Mouse (Mus musculus) liver, embryonic 14.5 days (tissue): Measurements from ENCODE around the gene Plpp6. TPM values are rescaled to one million over a fixed set of nuclear protein-coding genes. Genes with fewer than 3 reads are reported as not detected.

Source experiments
- ATAC-seq: fragments of 200-750 bp; cut with Nextera tagmentation; 2 replicates; pipeline ENCODE4 v1.8.0; 2017; ENCODE audit warnings: moderate number of reproducible peaks, mild to moderate bottlenecking, moderate library complexity; ENCODE audit not compliant: insufficient read depth
- DNase-seq, 3 experiments: peaks; one replicate each; pipeline ENCODE4 v3.0.0-alpha.2; 2012 to 2013; ENCODE audit warnings: low read depth in 3 of 3, low spot score in 3 of 3
- H3K27ac ChIP-seq: fragments of 300-500 bp; sonication (generic); 2 replicates; pipeline ENCODE4 v1.5.1; 2014; ENCODE audit warnings: moderate library complexity, mild to moderate bottlenecking, control low read depth, inconsistent platforms
- H3K27me3 ChIP-seq: fragments of 300-500 bp; sonication (generic); 2 replicates; pipeline ENCODE4 v1.6.1; 2014; ENCODE audit warnings: mild to moderate bottlenecking, low read length, moderate library complexity; ENCODE audit not compliant: control insufficient read depth, insufficient read depth
- H3K36me3 ChIP-seq: fragments of 300-500 bp; sonication (generic); replicated peaks from 2 replicates; pipeline ENCODE4 v1.6.1; 2014; ENCODE audit warnings: low read depth; ENCODE audit not compliant: control insufficient read depth, insufficient read depth
- H3K4me1 ChIP-seq, 2 experiments: fragments of 200-500 bp in 1 of 2; fragments of 300-500 bp in 1 of 2; sonication (generic) in 1 of 2; replicated peaks; 2 replicates each; pipeline ENCODE4 v1.6.1; 2012 to 2014; ENCODE audit warnings: antibody characterized with exemption in 1 of 2, inconsistent platforms in 1 of 2, low read length in 1 of 2; ENCODE audit not compliant: control insufficient read depth in 2 of 2, insufficient read depth in 2 of 2
- H3K4me2 ChIP-seq: fragments of 300-500 bp; sonication (generic); 2 replicates; pipeline ENCODE4 v1.6.1; 2014; ENCODE audit warnings: low read depth, mild to moderate bottlenecking, control low read depth, moderate library complexity
- H3K4me3 ChIP-seq, 2 experiments: fragments of 200-500 bp in 1 of 2; fragments of 300-500 bp in 1 of 2; sonication (generic) in 1 of 2; 2 replicates each; pipeline ENCODE4 v1.5.1; 2012 to 2014; ENCODE audit warnings: low read depth in 2 of 2, low read length in 2 of 2, mild to moderate bottlenecking in 2 of 2, control low read depth in 1 of 2, inconsistent platforms in 1 of 2, moderate library complexity in 1 of 2; ENCODE audit not compliant: insufficient read depth in 1 of 2
- H3K9ac ChIP-seq: fragments of 300-500 bp; sonication (generic); replicated peaks from 2 replicates; pipeline ENCODE4 v1.6.1; 2014; ENCODE audit warnings: mild to moderate bottlenecking, control low read depth, moderate library complexity
- H3K9me3 ChIP-seq: fragments of 300-500 bp; sonication (generic); 2 replicates; pipeline ENCODE4 v1.6.1; 2016; ENCODE audit warnings: low read length, mixed read lengths; ENCODE audit not compliant: control insufficient read depth
- CTCF ChIP-seq: IDR thresholded peaks from 2 replicates; pipeline ENCODE4 v1.5.1; 2016; ENCODE audit warnings: antibody characterized with exemption, low read depth, control low read depth
- EP300 ChIP-seq: IDR thresholded peaks from 2 replicates; pipeline ENCODE4 v1.6.1; 2016; ENCODE audit warnings: antibody characterized with exemption, low read depth
- WGBS: fragments of 180-500 bp; shearing (Covaris S2); extraction: QIAGEN DNeasy Blood & Tissue Kit; methylation state at CpG from one replicate; pipeline ENCODE4 v1.1.7; 2014; ENCODE audit not compliant: insufficient replicate concordance; 5-methylcytosine and 5-hydroxymethylcytosine counted together
- polyA plus RNA-seq, 2 experiments: library from polyadenylated mRNA; depleted of rRNA in 1 of 2; stranded (reverse) in 1 of 2; unstranded in 1 of 2; fragments of >200 nt; fragmentation: Nextera tagmentation in 1 of 2; extraction: Ambion mirVana in 1 of 2; gene quantifications; 2 replicates each; pipeline versions ENCODE4 v1.2.1 to v1.2.3; 2012 to 2014

Plpp6 gene
- polyA plus RNA-seq, 2 experiments, result 1.5 to 2.0 TPM

- TF ChIP-seq CTCF (no peak), EP300 (no peak)
- 67% methylated on average over 5 of the region's 5 CpGs for WGBS
- no peak for DNase-seq
- H3K27ac ChIP-seq, result no peak overlapping the region
- H3K27me3 ChIP-seq, result no peaks in the 10 kb centered on the region
- peaks cover 0 to 3% of the 10 kb centered on the region in 2 experiments; a peak in 1 of 4 replicates for H3K4me1 ChIP-seq
- H3K9me3 ChIP-seq, result no peaks in the 10 kb centered on the region
- H3K9ac ChIP-seq, result no peak overlapping the region
- H3K4me3 ChIP-seq, result no peak overlapping the region
- no peaks in the 10 kb centered on the region for H3K36me3 ChIP-seq
- H3K4me2 ChIP-seq, result no peak overlapping the region
- no peak for ATAC-seq
Observed at GRCm38 (mm10) chr19:28926366-28926765, 37.4 kb upstream of the Plpp6 start.

- ATAC-seq (no peak), DNase-seq (no peak)
- Histone ChIP-seq H3K36me3 (no peaks in the 10 kb centered on the region), H3K4me2 (peak overlapping the region; percentile 1; the same call in 1 of the 2 replicates), H3K27ac (no peak overlapping the region), H3K9ac (no peak overlapping the region), H3K9me3 (no peaks in the 10 kb centered on the region), H3K4me1 (peaks cover 0 to 3% of the 10 kb centered on the region in 2 experiments; a peak in 1 of 4 replicates), H3K4me3 (no peak overlapping the region), H3K27me3 (no peaks in the 10 kb centered on the region)
- no peak for TF ChIP-seq CTCF
- no peak for TF ChIP-seq EP300
- WGBS, result 17% methylated on average over 4 of the region's 4 CpGs
Observed at GRCm38 (mm10) chr19:28927396-28927795, 36.4 kb upstream of the Plpp6 start.

- Histone ChIP-seq H3K4me1 (peaks cover 0 to 3% of the 10 kb centered on the region in 2 experiments; a peak in 1 of 4 replicates), H3K36me3 (no peaks in the 10 kb centered on the region), H3K4me3 (no peak overlapping the region), H3K9ac (no peak overlapping the region), H3K27me3 (no peaks in the 10 kb centered on the region), H3K4me2 (no peak overlapping the region), H3K27ac (no peak overlapping the region), H3K9me3 (no peaks in the 10 kb centered on the region)
- TF ChIP-seq CTCF (peak; percentile 33; the same call in 1 of the 2 replicates), EP300 (no peak)
- ATAC-seq (peak; percentile 66), DNase-seq (peak in 1 of 3 experiments; percentile 3)
Observed at GRCm38 (mm10) chr19:28929034-28929433, 34.7 kb upstream of the Plpp6 start.

GRCm38 (mm10) chr19:28934897-28935296 lies 28.9 kb upstream of the Plpp6 start:
- H3K27ac ChIP-seq, result no peak overlapping the region
- H3K27me3 ChIP-seq, result no peaks in the 10 kb centered on the region
- H3K4me1 ChIP-seq, result no peaks in the 10 kb centered on the region
- H3K4me2 ChIP-seq, result no peak overlapping the region
- ATAC-seq (no peak), DNase-seq (no peak)
- TF ChIP-seq EP300, result no peak
- TF ChIP-seq CTCF, result no peak
- H3K9me3 ChIP-seq, result no peaks in the 10 kb centered on the region
- no peak overlapping the region for H3K9ac ChIP-seq
- 72% methylated on average over 3 of the region's 3 CpGs for WGBS
- H3K4me3 ChIP-seq, result no peak overlapping the region
- H3K36me3 ChIP-seq, result no peaks in the 10 kb centered on the region

- H3K4me2 ChIP-seq, result no peak overlapping the region
- DNase-seq (no peak), ATAC-seq (no peak)
- no peaks in the 10 kb centered on the region; a peak in 1 of 4 replicates for H3K4me1 ChIP-seq
- H3K4me3 ChIP-seq, result no peak overlapping the region
- H3K27ac ChIP-seq, result no peak overlapping the region
- TF ChIP-seq EP300, result no peak
- TF ChIP-seq CTCF, result no peak
- H3K9ac ChIP-seq, result no peak overlapping the region
- WGBS, result 54% methylated on average over 9 of the region's 9 CpGs
- no peaks in the 10 kb centered on the region for H3K9me3 ChIP-seq
- H3K36me3 ChIP-seq, result no peaks in the 10 kb centered on the region
- H3K27me3 ChIP-seq, result no peaks in the 10 kb centered on the region
Observed at GRCm38 (mm10) chr19:28940135-28940874, 23.4 kb upstream of the Plpp6 start.
